Mouse (Mus musculus) ES-E14 (cell line): ENCODE measurements around the gene Klrb1c.

Source experiments
- CHD2 ChIP-seq: IDR thresholded peaks from 2 replicates; pipeline ENCODE4 v1.6.1; 2014; ENCODE audit warnings: mild to moderate bottlenecking, low read depth, low read length, inconsistent platforms
- HCFC1 ChIP-seq: IDR thresholded peaks from 2 replicates; pipeline ENCODE4 v1.6.1; 2012; ENCODE audit warnings: low read length, inconsistent platforms, borderline replicate concordance; ENCODE audit not compliant: insufficient read depth
- MAFK ChIP-seq: IDR thresholded peaks from 2 replicates; pipeline ENCODE4 v1.6.1; 2014; ENCODE audit warnings: mild to moderate bottlenecking, low read depth, low read length, inconsistent platforms; ENCODE audit not compliant: insufficient read depth
- ZC3H11A ChIP-seq: IDR thresholded peaks from 2 replicates; pipeline ENCODE4 v1.6.1; 2012; ENCODE audit warnings: low read depth, mild to moderate bottlenecking, inconsistent platforms, low read length, borderline replicate concordance

- TF ChIP-seq ZC3H11A (no peak), MAFK (no peak), CHD2 (no peak), HCFC1 (no peak)
Measured at GRCm38 (mm10) chr6:128836191-128836954, 47.4 kb upstream of the Klrb1c start.
